Mouse (Mus musculus) liver, embryonic 13.5 days (tissue): ENCODE data around the gene Mpv17l2. TPM values are rescaled to one million over a fixed set of nuclear protein-coding genes. Genes with fewer than 3 reads are reported as not detected.

Source experiments
- ATAC-seq: fragments of 200-750 bp; cut with Nextera tagmentation; 2 replicates; pipeline ENCODE4 v1.8.0; 2017; ENCODE audit warnings: low read depth, mild to moderate bottlenecking, moderate number of reproducible peaks, moderate library complexity
- DNase-seq: peaks from one replicate; pipeline ENCODE4 v3.0.0; 2022
- H3K27ac ChIP-seq: fragments of 300-500 bp; sonication (generic); 2 replicates; pipeline ENCODE4 v1.5.1; 2015; ENCODE audit warnings: moderate library complexity, mild to moderate bottlenecking, inconsistent platforms
- H3K27me3 ChIP-seq: fragments of 300-500 bp; sonication (generic); 2 replicates; pipeline ENCODE4 v1.6.1; 2015; ENCODE audit warnings: mild to moderate bottlenecking, inconsistent platforms
- H3K36me3 ChIP-seq: fragments of 300-500 bp; sonication (generic); 2 replicates; pipeline ENCODE4 v1.6.1; 2015; ENCODE audit warnings: mild to moderate bottlenecking, inconsistent platforms
- H3K4me1 ChIP-seq: fragments of 300-500 bp; sonication (generic); replicated peaks from 2 replicates; pipeline ENCODE4 v1.6.1; 2015; ENCODE audit warnings: inconsistent platforms
- H3K4me2 ChIP-seq: fragments of 300-500 bp; sonication (generic); 2 replicates; pipeline ENCODE4 v1.6.1; 2015; ENCODE audit warnings: inconsistent platforms, mild to moderate bottlenecking, moderate library complexity
- H3K4me3 ChIP-seq: fragments of 300-500 bp; sonication (generic); replicated peaks from 2 replicates; pipeline ENCODE4 v1.5.1; 2015; ENCODE audit warnings: mild to moderate bottlenecking, inconsistent platforms
- H3K9ac ChIP-seq: fragments of 300-500 bp; sonication (generic); 2 replicates; pipeline ENCODE4 v1.6.1; 2015; ENCODE audit warnings: mild to moderate bottlenecking, inconsistent platforms
- H3K9me3 ChIP-seq: fragments of 300-500 bp; sonication (generic); replicated peaks from 2 replicates; pipeline ENCODE4 v1.6.1; 2016; ENCODE audit warnings: inconsistent platforms
- WGBS: fragments of 180-500 bp; shearing (Covaris S2); methylation state at CpG from one replicate; pipeline ENCODE4 v1.1.7; 2015; ENCODE audit not compliant: insufficient replicate concordance; 5-methylcytosine and 5-hydroxymethylcytosine counted together
- microRNA-seq: library from miRNA; unstranded; fragments of <30 nt; microRNA quantifications from one replicate; pipeline ENCODE4, GENCODE M21; 2016
- polyA plus RNA-seq: library from polyadenylated mRNA; unstranded; fragments of >200 nt; fragmentation: Nextera tagmentation; extraction: Ambion mirVana; gene quantifications from 2 replicates; pipeline ENCODE4 v1.2.1, GENCODE M21; 2015

Gene Mpv17l2
- polyA plus RNA-seq, 1 experiment from 2014 or later = 50.4 TPM

DNA sequence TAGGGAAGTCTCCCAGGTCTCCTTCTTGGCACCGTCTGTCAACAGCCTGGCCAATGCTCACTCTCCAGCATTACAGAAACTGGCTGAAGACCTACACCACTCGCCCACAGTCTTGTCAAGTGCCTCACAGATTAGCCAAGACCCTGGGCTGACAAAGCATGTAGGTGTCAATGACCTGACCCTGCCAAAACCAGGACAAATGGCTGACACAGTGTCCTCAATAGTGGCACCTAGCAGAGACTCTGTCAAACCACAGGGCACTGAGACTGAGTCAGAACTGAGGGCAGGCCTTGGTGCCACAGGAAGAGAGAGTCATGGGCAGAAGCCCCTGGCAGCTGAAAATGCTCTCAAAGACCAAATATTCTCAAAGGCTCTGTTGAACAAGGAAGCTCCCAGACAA lies 45.7 kb downstream of the Mpv17l2 start:
- peaks cover 4% of the 10 kb centered on the region; the same call in 1 of the 2 replicates for H3K4me1 ChIP-seq
- no peaks in the 10 kb centered on the region for H3K9me3 ChIP-seq
- no peak overlapping the region for H3K4me3 ChIP-seq
- no peak for DNase-seq
- H3K27me3 ChIP-seq = peaks cover 13% of the 10 kb centered on the region; the same call in 1 of the 2 replicates
- H3K4me2 ChIP-seq = no peak overlapping the region
- no peak overlapping the region for H3K27ac ChIP-seq
- 54% methylated on average over 2 of the region's 2 CpGs for WGBS
- no peak for ATAC-seq
- H3K36me3 ChIP-seq = no peaks in the 10 kb centered on the region
- no peak overlapping the region for H3K9ac ChIP-seq

- WGBS = 71% methylated on average over 7 of the region's 7 CpGs
- no peak overlapping the region for H3K4me2 ChIP-seq
- H3K27ac ChIP-seq = no peak overlapping the region
- H3K9ac ChIP-seq = no peak overlapping the region
- no peak overlapping the region for H3K4me3 ChIP-seq
- H3K9me3 ChIP-seq = no peaks in the 10 kb centered on the region
- no peaks in the 10 kb centered on the region for H3K36me3 ChIP-seq
- DNase-seq = no peak
- ATAC-seq = no peak
- peaks cover 4% of the 10 kb centered on the region; the same call in 1 of the 2 replicates for H3K4me1 ChIP-seq
- H3K27me3 ChIP-seq = peaks cover 6% of the 10 kb centered on the region; the same call in 1 of the 2 replicates
Observed at GRCm38 (mm10) chr8:70713991-70714390, 46.8 kb downstream of the Mpv17l2 start.

- H3K4me1 ChIP-seq = no peaks in the 10 kb centered on the region
- no peak overlapping the region for H3K27ac ChIP-seq
- no peaks in the 10 kb centered on the region for H3K36me3 ChIP-seq
- H3K9ac ChIP-seq = no peak overlapping the region
- H3K4me2 ChIP-seq = no peak overlapping the region
- ATAC-seq (no peak), DNase-seq (no peak)
- no peaks in the 10 kb centered on the region for H3K9me3 ChIP-seq
- WGBS = 65% methylated on average over 11 of the region's 11 CpGs
- H3K4me3 ChIP-seq = no peak overlapping the region
- H3K27me3 ChIP-seq = 0 out of 2 replicates have a peak, but pooled peaks cover 3% of the 10 kb centered on the region
Observed at GRCm38 (mm10) chr8:70711041-70711440, 49.7 kb downstream of the Mpv17l2 start.

DNA sequence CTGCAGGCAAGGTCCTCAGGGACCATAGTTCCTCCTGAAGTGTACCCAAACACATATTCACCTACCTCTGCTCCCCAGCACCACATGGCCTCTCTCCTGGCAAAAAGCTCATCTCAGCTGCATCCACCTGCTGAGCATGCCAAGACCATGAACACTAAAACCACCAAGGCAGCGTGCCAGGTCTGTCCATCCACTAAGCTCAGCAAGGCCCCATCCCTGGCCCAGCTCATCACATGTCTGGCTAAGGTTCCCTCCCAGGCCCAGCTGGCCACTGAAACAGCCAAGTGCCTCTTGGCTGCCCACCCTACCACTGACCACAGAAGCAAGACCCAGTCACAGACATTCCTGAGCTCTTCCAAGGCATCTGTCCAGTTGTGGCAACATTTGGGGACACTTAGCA lies 50.5 kb downstream of the Mpv17l2 start:
- no peak for ATAC-seq
- Histone ChIP-seq H3K4me3 (no peak overlapping the region), H3K4me2 (no peak overlapping the region), H3K9me3 (no peaks in the 10 kb centered on the region), H3K27ac (no peak overlapping the region), H3K9ac (no peak overlapping the region), H3K36me3 (no peaks in the 10 kb centered on the region), H3K4me1 (no peaks in the 10 kb centered on the region), H3K27me3 (0 out of 2 replicates have a peak, but pooled peaks cover 3% of the 10 kb centered on the region)
- DNase-seq = no peak
- WGBS = 63% methylated on average over 1 of the region's 1 CpGs

DNA sequence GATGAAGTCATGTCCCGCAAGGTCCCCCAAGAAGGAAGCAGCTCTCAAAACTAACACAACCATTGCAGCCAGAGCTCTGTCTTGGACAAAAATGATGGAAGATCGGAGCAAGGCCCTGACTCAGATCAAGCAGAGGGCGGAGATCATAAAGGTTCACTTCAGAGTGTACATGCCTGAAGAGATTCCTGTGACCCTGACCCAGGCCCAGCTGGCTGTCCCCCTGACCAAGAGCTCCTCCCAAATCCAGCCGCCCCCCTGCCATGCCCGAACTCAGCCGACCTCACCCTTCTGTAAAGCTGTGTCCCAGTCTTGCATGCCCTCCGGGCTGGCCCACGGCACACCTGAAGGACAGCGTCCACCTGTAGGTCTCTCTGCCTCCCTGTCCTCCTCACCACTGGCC lies 51.0 kb downstream of the Mpv17l2 start:
- DNase-seq = no peak

More for the DNA sequence above, 51.0 kb downstream of the Mpv17l2 start:
- no peaks in the 10 kb centered on the region for H3K4me1 ChIP-seq
- WGBS = 83% methylated on average over 9 of the region's 9 CpGs
- 0 out of 2 replicates have a peak, but pooled peaks cover 3% of the 10 kb centered on the region for H3K27me3 ChIP-seq
- no peak for ATAC-seq
- no peak overlapping the region for H3K9ac ChIP-seq
- H3K4me3 ChIP-seq = no peak overlapping the region
- H3K4me2 ChIP-seq = no peak overlapping the region
- H3K27ac ChIP-seq = no peak overlapping the region
- H3K9me3 ChIP-seq = no peaks in the 10 kb centered on the region
- no peaks in the 10 kb centered on the region for H3K36me3 ChIP-seq

Small RNA genes within 50 kb of the gene (microRNA-seq; reads per million reads assigned to microRNA genes)
- gene Mir7240 = not detected

Other genes starting within 250 kb of the Mpv17l2 start
- 177 and 182 TPM in 2 replicates for gene Fkbp8, start 233.2 kb downstream of the Mpv17l2 start, polyA plus RNA-seq
- 36.2 TPM in 2 replicates for gene Kxd1, start 233.0 kb downstream of the Mpv17l2 start, polyA plus RNA-seq
- 9.7 and 10.5 TPM in 2 replicates for gene Ell, start 221.5 kb downstream of the Mpv17l2 start, polyA plus RNA-seq
- 82.8 and 84.9 TPM in 2 replicates for gene Isyna1, start 166.6 kb downstream of the Mpv17l2 start, polyA plus RNA-seq
- 54.2 and 62.4 TPM in 2 replicates for gene Ssbp4, start 152.1 kb downstream of the Mpv17l2 start, polyA plus RNA-seq
- 5.4 and 5.6 TPM in 2 replicates for gene Lrrc25, start 144.8 kb downstream of the Mpv17l2 start, polyA plus RNA-seq
- gene Gdf15, start 128.5 kb downstream of the Mpv17l2 start, polyA plus RNA-seq = 3.9 and 4.1 TPM in 2 replicates
- 17.9 and 19.5 TPM in 2 replicates for gene Pgpep1, start 100.6 kb downstream of the Mpv17l2 start, polyA plus RNA-seq
- gene Lsm4, start 87.7 kb downstream of the Mpv17l2 start, polyA plus RNA-seq = 185 and 200 TPM in 2 replicates
- 17.9 and 22.0 TPM in 2 replicates for gene Jund, start 62.0 kb downstream of the Mpv17l2 start, polyA plus RNA-seq
- not detected in 2 replicates for gene Iqcn, start 57.5 kb downstream of the Mpv17l2 start, polyA plus RNA-seq
- 0.14 TPM in 1 of 2 replicates, not detected in the other for gene Gm3336, start 42.4 kb downstream of the Mpv17l2 start, polyA plus RNA-seq
- gene Pde4c, start 37.2 kb downstream of the Mpv17l2 start, polyA plus RNA-seq = 0.40 and 0.43 TPM in 2 replicates
- gene Rab3a, start 6.3 kb downstream of the Mpv17l2 start, polyA plus RNA-seq = 2.7 and 3.9 TPM in 2 replicates
- 18.0 and 18.2 TPM in 2 replicates for gene Pik3r2, start 15.8 kb upstream of the Mpv17l2 start, polyA plus RNA-seq
- 4.9 and 6.2 TPM in 2 replicates for gene Mast3, start 44.1 kb upstream of the Mpv17l2 start, polyA plus RNA-seq
- gene Il12rb1, start 47.5 kb upstream of the Mpv17l2 start, polyA plus RNA-seq = 0.20 and 0.21 TPM in 2 replicates
- 11.7 and 12.6 TPM in 2 replicates for gene Arrdc2, start 78.8 kb upstream of the Mpv17l2 start, polyA plus RNA-seq
- 0.29 and 0.44 TPM in 2 replicates for gene Kcnn1, start 102.3 kb upstream of the Mpv17l2 start, polyA plus RNA-seq
- gene Ccdc124, start 113.0 kb upstream of the Mpv17l2 start, polyA plus RNA-seq = 70.9 and 76.5 TPM in 2 replicates
- 0.03 TPM in 2 replicates for gene Slc5a5, start 131.8 kb upstream of the Mpv17l2 start, polyA plus RNA-seq
- 2,606 and 3,100 TPM in 2 replicates for gene Rpl18a, start 136.5 kb upstream of the Mpv17l2 start, polyA plus RNA-seq
- gene Map1s, start 145.0 kb upstream of the Mpv17l2 start, polyA plus RNA-seq = 17.7 and 19.0 TPM in 2 replicates